ENCODE assay signal across 10 mouse cellular contexts in genomic region chr8:69899876-69900275, GRCm38 (mm10). TPM values are rescaled to one million over a fixed set of nuclear protein-coding genes. Genes with fewer than 3 reads are reported as not detected.
DNase-seq lines count a peak whose midpoint lies in the region; ATAC-seq and TF ChIP-seq lines count a peak whose summit lies in the region.
"Had no signal": no experiment of that assay in that cellular context is flagged by ENCODE, and none has a peak within 500 bp of the region (broad histone marks: within the 10 kb centered on the region; RNA-seq: fewer than 3 reads in every experiment).

No protein-coding gene starts in this region.

- peaks cover 28% of the 10 kb centered on the region for H3K36me3 ChIP-seq in forebrain, embryonic 12.5 days (replicated peaks)
- no peaks in the 10 kb centered on the region for H3K36me3 ChIP-seq in forebrain, embryonic 16.5 days (ENCODE audit: control insufficient read depth, insufficient read depth)
- H3K36me3 ChIP-seq in testis, adult 2 months (ENCODE audit: control insufficient read depth, insufficient read depth, low read length): no peaks in the 10 kb centered on the region
- H3K36me3 ChIP-seq in neural tube, embryonic 15.5 days: no peaks in the 10 kb centered on the region

- DNase-seq in kidney, adult 11 months: peak; percentile 41
- DNase-seq in kidney, postnatal 14 days: no peak
- no peak for DNase-seq in testis, postnatal 14 days (ENCODE audit: low spot score)
- DNase-seq in lung, adult 2 months: no peak
- DNase-seq: adrenal gland, adult 2 months had no signal

- H3K9me3 ChIP-seq in forebrain, embryonic 12.5 days: no peaks in the 10 kb centered on the region
- no peaks in the 10 kb centered on the region for H3K9me3 ChIP-seq in forebrain, embryonic 16.5 days (ENCODE audit: control insufficient read depth, low read length)
- H3K9me3 ChIP-seq in neural tube, embryonic 15.5 days (replicated peaks): no peaks in the 10 kb centered on the region

- peak overlapping the region; percentile 89; the same call in 1 of the 2 replicates for H3K4me2 ChIP-seq in forebrain, embryonic 12.5 days
- H3K4me2 ChIP-seq in forebrain, embryonic 16.5 days (ENCODE audit: low read length): no peak overlapping the region; the same call in none of the 2 replicates
- peak overlapping the region; percentile 99; the same call in 1 of the 2 replicates for H3K4me2 ChIP-seq in neural tube, embryonic 15.5 days

- no peak for TF ChIP-seq CTCF in testis, adult 2 months (IDR thresholded peaks at IDR 0.05; ENCODE audit: control insufficient read depth, insufficient read depth, insufficient replicate concordance, low read depth, low read length)
- TF ChIP-seq CTCF in lung, adult 2 months (IDR thresholded peaks at IDR 0.05; ENCODE audit: insufficient read depth, low read length): no peak

- TF ChIP-seq POLR2A in testis, adult 2 months (IDR thresholded peaks at IDR 0.05; ENCODE audit: control insufficient read depth, low read depth, low read length): no peak
- TF ChIP-seq POLR2A in lung, adult 2 months (IDR thresholded peaks at IDR 0.05; ENCODE audit: borderline replicate concordance, extremely low read depth, low read depth, low read length): no peak

- ATAC-seq in forebrain, embryonic 12.5 days (ENCODE audit: low FRiP score): no peak
- no peak for ATAC-seq in forebrain, embryonic 16.5 days
- ATAC-seq in neural tube, embryonic 15.5 days (ENCODE audit: low FRiP score): no peak
- ATAC-seq: inflammation-experienced regulatory T-cells, adult 6 months had no signal

- 92% methylated on average over 2 of the region's 2 CpGs for WGBS in forebrain, embryonic 12.5 days
- 94% methylated on average over 2 of the region's 2 CpGs for WGBS in forebrain, embryonic 16.5 days
- WGBS in neural tube, embryonic 15.5 days: 98% methylated on average over 2 of the region's 2 CpGs
- WGBS in lung, adult 2 months: 87% methylated on average over 2 of the region's 2 CpGs

- no peak overlapping the region for H3K27ac ChIP-seq in forebrain, embryonic 12.5 days
- no peak overlapping the region for H3K27ac ChIP-seq in forebrain, embryonic 16.5 days (ENCODE audit: low read length)
- no peak overlapping the region for H3K27ac ChIP-seq in testis, adult 2 months (ENCODE audit: control insufficient read depth, insufficient read depth, low read depth, low read length)
- H3K27ac ChIP-seq in neural tube, embryonic 15.5 days (replicated peaks): no peak overlapping the region

- no peaks in the 10 kb centered on the region for H3K27me3 ChIP-seq in forebrain, embryonic 12.5 days
- H3K27me3 ChIP-seq in forebrain, embryonic 16.5 days (replicated peaks; ENCODE audit: control insufficient read depth, insufficient read depth, low read length): no peaks in the 10 kb centered on the region
- H3K27me3 ChIP-seq in testis, adult 2 months (ENCODE audit: control insufficient read depth, insufficient read depth, low read length): no peaks in the 10 kb centered on the region
- H3K27me3 ChIP-seq in neural tube, embryonic 15.5 days (replicated peaks): no peaks in the 10 kb centered on the region

- no peak overlapping the region for H3K4me3 ChIP-seq in forebrain, embryonic 12.5 days (replicated peaks)
- no peak overlapping the region for H3K4me3 ChIP-seq in forebrain, embryonic 16.5 days (replicated peaks; ENCODE audit: low read length)
- peak overlapping the region; percentile 28 for H3K4me3 ChIP-seq in testis, adult 2 months (ENCODE audit: control insufficient read depth, low read depth, low read length)
- H3K4me3 ChIP-seq in neural tube, embryonic 15.5 days (replicated peaks): peak overlapping the region; percentile 77; the same call in 1 of the 2 replicates
- no peak overlapping the region for H3K4me3 ChIP-seq in lung, adult 2 months (replicated peaks; ENCODE audit: extremely low read depth, low read depth, low read length)

- H3K9ac ChIP-seq in forebrain, embryonic 12.5 days: no peak overlapping the region
- no peak overlapping the region for H3K9ac ChIP-seq in forebrain, embryonic 16.5 days (replicated peaks; ENCODE audit: low read depth, low read length)
- no peak overlapping the region for H3K9ac ChIP-seq in neural tube, embryonic 15.5 days (replicated peaks)

- H3K4me1 ChIP-seq in forebrain, embryonic 12.5 days: peaks cover 61% of the 10 kb centered on the region
- peaks cover 31% of the 10 kb centered on the region for H3K4me1 ChIP-seq in forebrain, embryonic 16.5 days (replicated peaks; ENCODE audit: control insufficient read depth, insufficient read depth, low read length)
- H3K4me1 ChIP-seq in testis, adult 2 months (ENCODE audit: control insufficient read depth, insufficient read depth, low read length): peaks cover 24% of the 10 kb centered on the region
- H3K4me1 ChIP-seq in neural tube, embryonic 15.5 days: peaks cover 81% of the 10 kb centered on the region
- H3K4me1 ChIP-seq in lung, adult 2 months (ENCODE audit: control insufficient read depth, insufficient read depth, low read length): peaks cover 4% of the 10 kb centered on the region; the same call in 1 of the 2 replicates

RNA-seq across cellular contexts. Expression of gene Tssk6, which starts 2.1 kb away (rescaled TPM):
- 4.2 and 4.3 TPM in 2 replicates for polyA plus RNA-seq in forebrain, embryonic 12.5 days (2016; fragmentation: Nextera tagmentation; extraction: Ambion mirVana)
- polyA plus RNA-seq in forebrain, embryonic 16.5 days (2015; fragmentation: Nextera tagmentation; extraction: Ambion mirVana): 2.7 and 2.8 TPM in 2 replicates
- polyA plus RNA-seq in testis, adult 2 months (2012; rRNA removed): 844 and 936 TPM in 2 replicates
- polyA plus RNA-seq in neural tube, embryonic 15.5 days (2015; fragmentation: Nextera tagmentation; extraction: Ambion mirVana): 4.3 TPM in 2 replicates
- 0.70 and 1.0 TPM in 2 replicates for polyA plus RNA-seq in lung, adult 2 months (2012; rRNA removed)

RNA-seq across cellular contexts. Expression of gene Ndufa13, which starts 2.5 kb away (rescaled TPM):
- polyA plus RNA-seq in forebrain, embryonic 12.5 days (2016; fragmentation: Nextera tagmentation; extraction: Ambion mirVana): 165 and 168 TPM in 2 replicates
- 144 and 145 TPM in 2 replicates for polyA plus RNA-seq in forebrain, embryonic 16.5 days (2015; fragmentation: Nextera tagmentation; extraction: Ambion mirVana)
- polyA plus RNA-seq in testis, adult 2 months (2012; rRNA removed): 122 and 131 TPM in 2 replicates
- polyA plus RNA-seq in neural tube, embryonic 15.5 days (2015; fragmentation: Nextera tagmentation; extraction: Ambion mirVana): 190 and 209 TPM in 2 replicates
- 96.8 and 103 TPM in 2 replicates for polyA plus RNA-seq in lung, adult 2 months (2012; rRNA removed)

RNA-seq across cellular contexts. Expression of gene Yjefn3, which starts 2.6 kb away (rescaled TPM):
- polyA plus RNA-seq in forebrain, embryonic 12.5 days (2016; fragmentation: Nextera tagmentation; extraction: Ambion mirVana): 7.0 and 9.8 TPM in 2 replicates
- polyA plus RNA-seq in forebrain, embryonic 16.5 days (2015; fragmentation: Nextera tagmentation; extraction: Ambion mirVana): 6.7 and 10.1 TPM in 2 replicates
- polyA plus RNA-seq in testis, adult 2 months (2012; rRNA removed): 0.95 TPM in 2 replicates
- polyA plus RNA-seq in neural tube, embryonic 15.5 days (2015; fragmentation: Nextera tagmentation; extraction: Ambion mirVana): 11.8 and 15.6 TPM in 2 replicates
- polyA plus RNA-seq in lung, adult 2 months (2012; rRNA removed): 3.5 and 5.3 TPM in 2 replicates

RNA-seq across cellular contexts. Expression of gene Cilp2, which starts 12.4 kb away (rescaled TPM):
- polyA plus RNA-seq in forebrain, embryonic 12.5 days (2016; fragmentation: Nextera tagmentation; extraction: Ambion mirVana): 0.77 and 1.1 TPM in 2 replicates
- polyA plus RNA-seq in forebrain, embryonic 16.5 days (2015; fragmentation: Nextera tagmentation; extraction: Ambion mirVana): 4.9 and 5.0 TPM in 2 replicates
- polyA plus RNA-seq in testis, adult 2 months (2012; rRNA removed): 0.36 and 0.51 TPM in 2 replicates
- 5.3 and 6.0 TPM in 2 replicates for polyA plus RNA-seq in neural tube, embryonic 15.5 days (2015; fragmentation: Nextera tagmentation; extraction: Ambion mirVana)
- 3.1 TPM in 2 replicates for polyA plus RNA-seq in lung, adult 2 months (2012; rRNA removed)
- polyA plus RNA-seq: inflammation-experienced regulatory T-cells, adult 6 months had no signal

Comparison
In these comparisons a context has a peak if more than half of its experiments do, and no peak if none do; other contexts are left out.
1. H3K4me3 ChIP-seq: peak in testis, adult 2 months (single experiment) and neural tube, embryonic 15.5 days (single experiment); none in forebrain, embryonic 12.5 days (single experiment), forebrain, embryonic 16.5 days (single experiment) and lung, adult 2 months (single experiment).
2. RNA of gene Tssk6, which starts 2.1 kb away (polyA plus RNA-seq): 844 to 936 TPM in testis, adult 2 months; 4.3 TPM in neural tube, embryonic 15.5 days, 4.2 to 4.3 TPM in forebrain, embryonic 12.5 days, 2.7 to 2.8 TPM in forebrain, embryonic 16.5 days and 0.70 to 1.0 TPM in lung, adult 2 months; every median in the first group is over 100 times any median in the second.